Mouse (Mus musculus) MEL (cell line): Measurements from ENCODE around the gene Hpcal1. TPM values are rescaled to one million over a fixed set of nuclear protein-coding genes. Genes with fewer than 3 reads are reported as not detected.

ENCODE experiments used
- DNase-seq: peaks from one replicate; pipeline ENCODE4 v3.0.0; 2011; ENCODE audit warnings: low read depth, low spot score
- H3K27ac ChIP-seq: 2 replicates; pipeline ENCODE4 v1.5.1; 2012; ENCODE audit warnings: low read depth, mild to moderate bottlenecking, control low read depth, low read length, moderate library complexity; ENCODE audit not compliant: control insufficient read depth
- H3K27me3 ChIP-seq, 2 experiments: fragments of 150-350 bp in 1 of 2; sonication (generic) in 1 of 2; 2 replicates each; pipeline ENCODE4 v1.6.1; 2012; ENCODE audit warnings: low read length in 2 of 2, mild to moderate bottlenecking in 2 of 2, improper control_type of control experiment in 1 of 2, moderate library complexity in 1 of 2; ENCODE audit not compliant: insufficient read depth in 2 of 2, control insufficient read depth in 1 of 2
- H3K36me3 ChIP-seq, 2 experiments: 2 replicates each; pipeline ENCODE4 v1.6.1; 2012 to 2014; ENCODE audit warnings: low read length in 2 of 2, improper control_type of control experiment in 1 of 2, inconsistent platforms in 1 of 2, mild to moderate bottlenecking in 1 of 2; ENCODE audit not compliant: insufficient read depth in 2 of 2, control insufficient read depth in 1 of 2
- H3K4me1 ChIP-seq, 2 experiments: fragments of 150-350 bp in 1 of 2; sonication (generic) in 1 of 2; 2 replicates each; pipeline ENCODE4 v1.6.1; 2012; ENCODE audit warnings: low read length in 2 of 2, improper control_type of control experiment in 1 of 2, mild to moderate bottlenecking in 1 of 2; ENCODE audit not compliant: insufficient read depth in 2 of 2, control insufficient read depth in 1 of 2
- H3K4me3 ChIP-seq, 2 experiments: fragments of 150-350 bp in 1 of 2; sonication (generic) in 1 of 2; 2 replicates each; pipeline ENCODE4 v1.5.1; 2012; ENCODE audit warnings: low read depth in 2 of 2, low read length in 2 of 2, mild to moderate bottlenecking in 2 of 2, moderate library complexity in 2 of 2, control low read depth in 1 of 2, improper control_type of control experiment in 1 of 2; ENCODE audit not compliant: control insufficient read depth in 1 of 2, insufficient read depth in 1 of 2
- H3K79me2 ChIP-seq: 2 replicates; pipeline ENCODE4 v1.6.1; 2012; ENCODE audit warnings: mild to moderate bottlenecking, low read length, moderate library complexity; ENCODE audit not compliant: control insufficient read depth, poor library complexity, insufficient read depth
- H3K9ac ChIP-seq: 2 replicates; pipeline ENCODE4 v1.6.1; 2012; ENCODE audit warnings: low read depth, mild to moderate bottlenecking, control low read depth, low read length, moderate library complexity; ENCODE audit not compliant: control insufficient read depth, poor library complexity, severe bottlenecking
- H3K9me3 ChIP-seq: fragments of 150-350 bp; sonication (generic); replicated peaks from 2 replicates; pipeline ENCODE4 v1.6.1; 2012; ENCODE audit warnings: mild to moderate bottlenecking, low read length, improper control_type of control experiment, moderate library complexity; ENCODE audit not compliant: insufficient read depth
- CHD1 ChIP-seq: IDR thresholded peaks from 2 replicates; pipeline ENCODE4 v1.6.1; 2012; ENCODE audit warnings: low read depth, mild to moderate bottlenecking, inconsistent platforms, low read length, improper control_type of control experiment
- CHD2 ChIP-seq: IDR thresholded peaks from 2 replicates; pipeline ENCODE4 v1.6.1; 2011; ENCODE audit warnings: low read length, improper control_type of control experiment
- ELF1 ChIP-seq: IDR thresholded peaks from 2 replicates; pipeline ENCODE4 v1.6.1; 2014; ENCODE audit warnings: low read depth, mild to moderate bottlenecking, inconsistent platforms, low read length, improper control_type of control experiment, moderate library complexity
- GATA1 ChIP-seq: IDR thresholded peaks from 2 replicates; pipeline ENCODE4 v1.6.1; 2011; ENCODE audit warnings: low read depth, low read length, improper control_type of control experiment
- KAT2A ChIP-seq: conservative IDR thresholded peaks from 2 replicates; pipeline ENCODE4 v1.6.1; 2012; ENCODE audit warnings: low read depth, low read length, improper control_type of control experiment, inconsistent platforms
- MAX ChIP-seq: IDR thresholded peaks from 2 replicates; pipeline ENCODE4 v1.6.1; 2011; ENCODE audit warnings: low read length, improper control_type of control experiment
- MEF2A ChIP-seq: IDR thresholded peaks from 2 replicates; pipeline ENCODE4 v1.6.1; 2014; ENCODE audit warnings: low read depth, mild to moderate bottlenecking, inconsistent platforms, low read length, improper control_type of control experiment; ENCODE audit not compliant: poor library complexity, insufficient replicate concordance, severe bottlenecking; ENCODE audit errors: extremely low read depth
- MYC ChIP-seq: IDR thresholded peaks from 2 replicates; pipeline ENCODE4 v1.6.1; 2011; ENCODE audit warnings: low read depth, mild to moderate bottlenecking, low read length, improper control_type of control experiment, moderate library complexity
- NELFE ChIP-seq: IDR thresholded peaks from 2 replicates; pipeline ENCODE4 v1.6.1; 2011; ENCODE audit warnings: low read depth, low read length, improper control_type of control experiment
- POLR2AphosphoS5 ChIP-seq: IDR thresholded peaks from 2 replicates; pipeline ENCODE4 v1.6.1; 2012; ENCODE audit warnings: low read depth, borderline replicate concordance, mild to moderate bottlenecking, inconsistent platforms, low read length, moderate library complexity, mixed read lengths
- RCOR1 ChIP-seq: IDR thresholded peaks from 2 replicates; pipeline ENCODE4 v1.6.1; 2012; ENCODE audit warnings: low read depth, mild to moderate bottlenecking, inconsistent platforms, low read length, improper control_type of control experiment
- SIN3A ChIP-seq: IDR thresholded peaks from 2 replicates; pipeline ENCODE4 v1.6.1; 2012; ENCODE audit warnings: low read length, improper control_type of control experiment, inconsistent platforms
- SMC3 ChIP-seq: IDR thresholded peaks from 2 replicates; pipeline ENCODE4 v1.6.1; 2011; ENCODE audit warnings: low read depth, low read length, improper control_type of control experiment
- TBP ChIP-seq: IDR thresholded peaks from 2 replicates; pipeline ENCODE4 v1.8.0; 2011; ENCODE audit warnings: low read depth, low read length, improper control_type of control experiment
- USF1 ChIP-seq: IDR thresholded peaks from 2 replicates; pipeline ENCODE4 v1.6.1; 2014; ENCODE audit warnings: low read depth, mild to moderate bottlenecking, inconsistent platforms, low read length, improper control_type of control experiment, moderate library complexity
- ZC3H11A ChIP-seq: IDR thresholded peaks from 2 replicates; pipeline ENCODE4 v1.6.1; 2012; ENCODE audit warnings: low read depth, mild to moderate bottlenecking, inconsistent platforms, low read length, improper control_type of control experiment
- ZMIZ1 ChIP-seq: IDR thresholded peaks from 2 replicates; pipeline ENCODE4 v1.6.1; 2012; ENCODE audit warnings: low read depth, mild to moderate bottlenecking, inconsistent platforms, low read length, improper control_type of control experiment, moderate library complexity
- polyA plus RNA-seq, 2 experiments: library from polyadenylated mRNA; stranded (reverse) in 1 of 2; unstranded in 1 of 2; fragments of >175 nt in 1 of 2; fragments of >200 nt in 1 of 2; gene quantifications; 2 replicates each; pipeline versions ENCODE4 v1.2.1 to v1.2.4; 2012; ENCODE audit warnings: low replicate concordance in 2 of 2, low read depth in 1 of 2; ENCODE audit not compliant: insufficient read length in 2 of 2, insufficient read depth in 1 of 2, missing spikeins in 1 of 2
- total RNA-seq: library from RNA; depleted of rRNA; stranded (reverse); fragments of 300-350 nt; gene quantifications from 2 replicates; pipeline ENCODE4 v1.2.3, GENCODE M21; 2012

The Hpcal1 gene
- total and polyA plus RNA-seq, 3 experiments = 9.1 to 23.0 TPM; not detected in 1

GRCm38 (mm10) chr12:17684315-17684714 lies 6.3 kb upstream of the Hpcal1 start:
- no peak for TF ChIP-seq KAT2A
- no peak for TF ChIP-seq ZC3H11A
- no peak for TF ChIP-seq ELF1
- TF ChIP-seq MEF2A = no peak
- TF ChIP-seq SMC3 = no peak
- no peak for TF ChIP-seq MAX
- TF ChIP-seq SIN3A = no peak
- no peak for TF ChIP-seq USF1
- TF ChIP-seq GATA1 = no peak
- no peak for TF ChIP-seq TBP
- TF ChIP-seq POLR2AphosphoS5 = no peak
- TF ChIP-seq MYC = no peak
- TF ChIP-seq RCOR1 = no peak
- TF ChIP-seq NELFE = no peak
- no peak for TF ChIP-seq ZMIZ1
- TF ChIP-seq CHD1 = no peak
- no peak for TF ChIP-seq CHD2
- H3K9ac ChIP-seq = no peak overlapping the region
- H3K27me3 ChIP-seq = no peaks in the 10 kb centered on the region; a peak in 1 of 4 replicates
- no peaks in the 10 kb centered on the region for H3K79me2 ChIP-seq
- no peaks in the 10 kb centered on the region; a peak in 1 of 4 replicates for H3K4me1 ChIP-seq
- H3K4me3 ChIP-seq = no peak overlapping the region
- no peaks in the 10 kb centered on the region for H3K36me3 ChIP-seq
- DNase-seq = no peak
- H3K9me3 ChIP-seq = no peaks in the 10 kb centered on the region
- no peak overlapping the region for H3K27ac ChIP-seq

- DNase-seq = no peak
- no peaks in the 10 kb centered on the region for H3K79me2 ChIP-seq
- H3K4me3 ChIP-seq = no peak overlapping the region
- H3K27ac ChIP-seq = no peak overlapping the region
- no peaks in the 10 kb centered on the region for H3K9me3 ChIP-seq
- no peaks in the 10 kb centered on the region for H3K36me3 ChIP-seq
- H3K27me3 ChIP-seq = no peaks in the 10 kb centered on the region; a peak in 1 of 4 replicates
- no peak for TF ChIP-seq MEF2A
- H3K9ac ChIP-seq = no peak overlapping the region
- 0 out of 4 replicates have a peak, but pooled peaks cover 0 to 6% of the 10 kb centered on the region in 2 experiments for H3K4me1 ChIP-seq
These were observed 4.5 kb upstream of the Hpcal1 start for GRCm38 (mm10) chr12:17686116-17686515.
